ENCODE assay signal across 20 mouse cellular contexts in the genomic region with DNA sequence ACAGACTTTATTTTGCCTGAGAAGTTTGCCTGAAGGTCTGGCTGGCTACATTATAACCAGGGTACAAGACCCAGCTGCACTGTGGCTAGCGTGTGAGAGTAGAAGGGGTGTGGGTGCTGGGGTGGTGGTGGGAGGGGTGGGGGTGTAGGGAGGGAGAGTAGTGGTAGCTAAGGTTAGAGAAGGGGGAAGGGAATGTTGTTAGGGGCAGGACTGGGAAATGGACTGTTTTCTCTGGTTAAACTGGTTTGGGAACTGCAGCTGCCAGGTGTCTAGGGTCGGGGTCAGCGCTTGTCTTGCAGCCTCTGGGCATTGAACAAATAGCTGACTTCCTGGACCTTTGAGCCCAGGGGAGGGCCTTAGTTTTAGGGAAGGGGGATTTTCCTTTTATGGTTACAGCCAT. TPM values are rescaled to one million over a fixed set of nuclear protein-coding genes. Genes with fewer than 3 reads are reported as not detected.
DNase-seq lines count a peak whose midpoint lies in the region; ATAC-seq and TF ChIP-seq lines count a peak whose summit lies in the region.
"Had no signal": no experiment of that assay in that cellular context is flagged by ENCODE, and none has a peak within 500 bp of the region (broad histone marks: within the 10 kb centered on the region; RNA-seq: fewer than 3 reads in every experiment).

No protein-coding gene starts in this region.

- no peak overlapping the region for H3K4me2 ChIP-seq in kidney, embryonic 15.5 days
- no peak overlapping the region for H3K4me2 ChIP-seq in liver, embryonic 13.5 days
- H3K4me2 ChIP-seq: embryonic facial prominence, embryonic 13.5 days had no signal

- ATAC-seq in kidney, embryonic 15.5 days (replicated peaks; ENCODE audit: low FRiP score) = peak; percentile 70
- ATAC-seq in liver, embryonic 13.5 days (ENCODE audit: low read depth) = peak; percentile 85
- ATAC-seq: forebrain, embryonic 14.5 days; midbrain, embryonic 16.5 days had no signal

- intact Hi-C loops in gastrocnemius, adult 2 months (cut with DNase I) = no loop called here

- no peak overlapping the region for H3K4me3 ChIP-seq in kidney, embryonic 15.5 days (replicated peaks)
- no peak overlapping the region for H3K4me3 ChIP-seq in ES-Bruce4 (ENCODE audit: low read depth, low read length)
- H3K4me3 ChIP-seq in liver, embryonic 13.5 days (replicated peaks) = no peak overlapping the region
- no peak overlapping the region for H3K4me3 ChIP-seq in hindbrain, embryonic 10.5 days
- no peak overlapping the region for H3K4me3 ChIP-seq in gastrocnemius, adult 2 months
- H3K4me3 ChIP-seq: embryonic facial prominence, embryonic 13.5 days; megakaryocyte, embryonic 14.5 days had no signal

- TF ChIP-seq CTCF in ES-Bruce4 (IDR thresholded peaks at IDR 0.05; ENCODE audit: low read depth, low read length) = no peak
- no peak for TF ChIP-seq CTCF in gastrocnemius, adult 2 months (IDR thresholded peaks at IDR 0.05)

- no peaks in the 10 kb centered on the region for H3K36me3 ChIP-seq in kidney, embryonic 15.5 days
- peaks cover 5% of the 10 kb centered on the region; the same call in 1 of the 2 replicates for H3K36me3 ChIP-seq in ES-Bruce4 (ENCODE audit: control insufficient read depth, insufficient read depth, low read length, poor library complexity, severe bottlenecking)
- H3K36me3 ChIP-seq in liver, embryonic 13.5 days = no peaks in the 10 kb centered on the region
- H3K36me3 ChIP-seq in hindbrain, embryonic 10.5 days = no peaks in the 10 kb centered on the region
- H3K36me3 ChIP-seq: embryonic facial prominence, embryonic 13.5 days had no signal

- H3K4me1 ChIP-seq in kidney, embryonic 15.5 days = no peaks in the 10 kb centered on the region
- H3K4me1 ChIP-seq in ES-Bruce4 (ENCODE audit: control insufficient read depth, insufficient read depth, low read length) = no peaks in the 10 kb centered on the region
- H3K4me1 ChIP-seq in liver, embryonic 13.5 days (replicated peaks) = no peaks in the 10 kb centered on the region
- H3K4me1 ChIP-seq in hindbrain, embryonic 10.5 days (replicated peaks) = no peaks in the 10 kb centered on the region
- H3K4me1 ChIP-seq: embryonic facial prominence, embryonic 13.5 days; megakaryocyte, embryonic 14.5 days had no signal

- no peaks in the 10 kb centered on the region for H3K27me3 ChIP-seq in kidney, embryonic 15.5 days
- no peaks in the 10 kb centered on the region for H3K27me3 ChIP-seq in ES-Bruce4 (ENCODE audit: control insufficient read depth, insufficient read depth, low read length, poor library complexity, severe bottlenecking)
- H3K27me3 ChIP-seq in liver, embryonic 13.5 days = no peaks in the 10 kb centered on the region
- no peaks in the 10 kb centered on the region for H3K27me3 ChIP-seq in hindbrain, embryonic 10.5 days (ENCODE audit: insufficient read depth, poor library complexity, severe bottlenecking)
- H3K27me3 ChIP-seq: CH12.LX; embryonic facial prominence, embryonic 13.5 days had no signal

- no peaks in the 10 kb centered on the region for H3K9me3 ChIP-seq in kidney, embryonic 15.5 days (replicated peaks)
- no peaks in the 10 kb centered on the region for H3K9me3 ChIP-seq in ES-Bruce4 (replicated peaks; ENCODE audit: control insufficient read depth, insufficient read depth, low read length, poor library complexity, severe bottlenecking)
- H3K9me3 ChIP-seq in liver, embryonic 13.5 days (replicated peaks) = no peaks in the 10 kb centered on the region
- no peaks in the 10 kb centered on the region for H3K9me3 ChIP-seq in hindbrain, embryonic 10.5 days
- H3K9me3 ChIP-seq: embryonic facial prominence, embryonic 13.5 days had no signal

- no peak for DNase-seq in kidney, postnatal 4 days
- DNase-seq in embryo, embryonic 9.5 days (ENCODE audit: extremely low spot score) = peak; percentile 22
- DNase-seq in liver, embryonic 13.5 days = no peak
- no peak for DNase-seq in hindbrain, embryonic 10.5 days (ENCODE audit: low spot score)
- DNase-seq in gastrocnemius, adult 2 months = no peak
- DNase-seq: adrenal gland, postnatal 36 days; cerebellum, adult 18-20 months; cerebellum, postnatal 25 days; gastrocnemius, postnatal 25 days; kidney, postnatal 10 days; left cerebral cortex, postnatal 4 days; lung, postnatal 14 days; thymus, postnatal 36 days had no signal

- TF ChIP-seq EP300 in ES-Bruce4 (IDR thresholded peaks at IDR 0.05; ENCODE audit: insufficient read depth, low read depth, low read length) = peak; percentile 93

- no peak for TF ChIP-seq POLR2A in ES-Bruce4 (IDR thresholded peaks at IDR 0.05; ENCODE audit: insufficient read depth, low read length)

- no peak overlapping the region for H3K27ac ChIP-seq in kidney, embryonic 15.5 days
- H3K27ac ChIP-seq in ES-Bruce4 (ENCODE audit: insufficient read depth, low read length) = no peak overlapping the region; the same call in 1 of the 2 replicates
- no peak overlapping the region for H3K27ac ChIP-seq in liver, embryonic 13.5 days
- H3K27ac ChIP-seq in hindbrain, embryonic 10.5 days = no peak overlapping the region
- H3K27ac ChIP-seq in gastrocnemius, adult 2 months = no peak overlapping the region
- H3K27ac ChIP-seq: embryonic facial prominence, embryonic 13.5 days had no signal

- no peak overlapping the region for H3K9ac ChIP-seq in kidney, embryonic 15.5 days
- H3K9ac ChIP-seq in ES-Bruce4 (ENCODE audit: low read depth, poor library complexity, severe bottlenecking) = no peak overlapping the region
- H3K9ac ChIP-seq in liver, embryonic 13.5 days = no peak overlapping the region
- H3K9ac ChIP-seq: embryonic facial prominence, embryonic 13.5 days had no signal

- 39% methylated on average over 3 of the region's 3 CpGs for WGBS in kidney, embryonic 15.5 days
- WGBS in liver, embryonic 13.5 days (ENCODE audit: insufficient replicate concordance) = 48% methylated on average over 3 of the region's 3 CpGs
- 66% methylated on average over 3 of the region's 3 CpGs for WGBS in hindbrain, embryonic 10.5 days

RNA-seq across cellular contexts. Expression of gene Dst, which starts 17.3 kb away (rescaled TPM):
- polyA plus RNA-seq in kidney, embryonic 15.5 days (2015; fragmentation: Nextera tagmentation; extraction: Ambion mirVana) = 25.6 and 27.9 TPM in 2 replicates
- polyA plus RNA-seq in ES-Bruce4 (2011; ENCODE audit: insufficient read depth, insufficient read length, low read depth, missing spikeins) = 287 and 296 TPM in 2 replicates
- polyA plus RNA-seq in liver, embryonic 13.5 days (2015; fragmentation: Nextera tagmentation; extraction: Ambion mirVana) = 3.2 and 3.3 TPM in 2 replicates
- polyA plus RNA-seq in hindbrain, embryonic 10.5 days (2016; fragmentation: Nextera tagmentation; extraction: Ambion mirVana) = 24.9 and 25.9 TPM in 2 replicates
- 100 to 1,000 TPM; 291 to 304 TPM for total RNA-seq in gastrocnemius, adult 2 months (2021)

RNA-seq across cellular contexts. Expression of gene Bend6, which starts 17.7 kb away (rescaled TPM):
- polyA plus RNA-seq in kidney, embryonic 15.5 days (2015; fragmentation: Nextera tagmentation; extraction: Ambion mirVana) = 0.48 and 0.64 TPM in 2 replicates
- 5.4 and 6.9 TPM in 2 replicates for polyA plus RNA-seq in ES-Bruce4 (2011; ENCODE audit: insufficient read depth, insufficient read length, low read depth, missing spikeins)
- 1.0 and 1.2 TPM in 2 replicates for polyA plus RNA-seq in liver, embryonic 13.5 days (2015; fragmentation: Nextera tagmentation; extraction: Ambion mirVana)
- polyA plus RNA-seq in hindbrain, embryonic 10.5 days (2016; fragmentation: Nextera tagmentation; extraction: Ambion mirVana) = 1.4 and 2.2 TPM in 2 replicates
- total RNA-seq in gastrocnemius, adult 2 months (2021) = 1 to 10 TPM; 1.6 to 2.1 TPM
